Mouse (Mus musculus) lung, adult 2 months (tissue): Measurements from ENCODE around the gene 4931422A03Rik. TPM values are rescaled to one million over a fixed set of nuclear protein-coding genes. Genes with fewer than 3 reads are reported as not detected.
"Not testable (repeated sequence)": the region's sequence is repeated elsewhere in the genome, so short reads cannot be mapped to it uniquely, and the experiment has no call there.

ENCODE experiments used
- DNase-seq: peaks from one replicate; pipeline ENCODE4 v3.0.0; 2022
- H3K4me1 ChIP-seq: fragments of 200-500 bp; 2 replicates; pipeline ENCODE4 v1.6.1; 2011; ENCODE audit warnings: low read length; ENCODE audit not compliant: control insufficient read depth, insufficient read depth
- H3K4me3 ChIP-seq: fragments of 200-500 bp; replicated peaks from 2 replicates; pipeline ENCODE3; 2011; ENCODE audit warnings: low read depth, mild to moderate bottlenecking, control low read depth, low read length; ENCODE audit errors: extremely low read depth
- CTCF ChIP-seq: fragments of 200-500 bp; IDR thresholded peaks from 2 replicates; pipeline ENCODE4 v1.5.1; 2011; ENCODE audit warnings: mild to moderate bottlenecking, low read length, control low read depth; ENCODE audit not compliant: insufficient read depth
- POLR2A ChIP-seq: fragments of 200-500 bp; IDR thresholded peaks from 2 replicates; pipeline ENCODE4 v1.6.1; 2011; ENCODE audit warnings: low read depth, mild to moderate bottlenecking, control low read depth, low read length, borderline replicate concordance; ENCODE audit errors: extremely low read depth
- WGBS: fragments of 180-500 bp; shearing (Covaris S2); methylation state at CpG from one replicate; pipeline ENCODE4 v1.1.7; 2018; 5-methylcytosine and 5-hydroxymethylcytosine counted together
- polyA plus RNA-seq: library from polyadenylated mRNA; depleted of rRNA; stranded (reverse); fragments of >200 nt; gene quantifications from 2 replicates; pipeline ENCODE4 v1.2.3, GENCODE M21; 2012

The 4931422A03Rik gene
- polyA plus RNA-seq, 1 experiment = not detected

- 25% methylated on average over 2 of the region's 2 CpGs for WGBS
These were observed 27.1 kb downstream of the 4931422A03Rik start for GRCm38 (mm10) chr2:104001076-104001475.

GRCm38 (mm10) chr2:103992618-103993332 is 35.4 kb downstream of the 4931422A03Rik start:
- Histone ChIP-seq H3K4me1 (no peaks in the 10 kb centered on the region), H3K4me3 (no peak overlapping the region)
- 49% methylated on average over 17 of the region's 17 CpGs for WGBS
- no peak for DNase-seq
- TF ChIP-seq POLR2A (no peak), CTCF (no peak)

More at GRCm38 (mm10) chr2:104001076-104001475, 27.1 kb downstream of the 4931422A03Rik start:
- TF ChIP-seq POLR2A (no peak), CTCF (no peak)
- Histone ChIP-seq H3K4me3 (no peak overlapping the region), H3K4me1 (no peaks in the 10 kb centered on the region)
- DNase-seq = no peak

GRCm38 (mm10) chr2:103992162-103992561 is 36.0 kb downstream of the 4931422A03Rik start:
- 72% methylated on average over 9 of the region's 9 CpGs for WGBS
- no peak overlapping the region for H3K4me3 ChIP-seq
- no peaks in the 10 kb centered on the region for H3K4me1 ChIP-seq
- no peak for TF ChIP-seq POLR2A
- no peak for TF ChIP-seq CTCF
- no peak for DNase-seq

- TF ChIP-seq CTCF (0 out of 2 replicates have a peak, but pooled peaks have one; percentile 13), POLR2A (no peak)
- H3K4me1 ChIP-seq = no peaks in the 10 kb centered on the region
- H3K4me3 ChIP-seq = no peak overlapping the region
- DNase-seq = no peak
These were observed 36.9 kb downstream of the 4931422A03Rik start for GRCm38 (mm10) chr2:103991303-103991702.

- 85% methylated on average over 6 of the region's 6 CpGs for whole genome bisulfite sequencing
- TF ChIP-seq CTCF = no peak
- TF ChIP-seq POLR2A = no peak
- no peaks in the 10 kb centered on the region for H3K4me1 ChIP-seq
- no peak overlapping the region for H3K4me3 ChIP-seq
- no peak for DNase-seq
These were observed 38.4 kb downstream of the 4931422A03Rik start for GRCm38 (mm10) chr2:103989724-103990123.

GRCm38 (mm10) chr2:103987595-103987994 is 40.6 kb downstream of the 4931422A03Rik start:
- DNase-seq, H3K4me3 ChIP-seq, H3K4me1 ChIP-seq: not testable (repeated sequence)
- 64% methylated on average over 8 of the region's 8 CpGs for whole genome bisulfite sequencing

- 88% methylated on average over 10 of the region's 10 CpGs for WGBS
- no peak for DNase-seq
- Histone ChIP-seq H3K4me1 (no peaks in the 10 kb centered on the region), H3K4me3 (no peak overlapping the region)
- no peak for TF ChIP-seq POLR2A
- no peak for TF ChIP-seq CTCF
These were observed 45.0 kb downstream of the 4931422A03Rik start for GRCm38 (mm10) chr2:103983146-103983545.

GRCm38 (mm10) chr2:103982250-103982649 is 45.9 kb downstream of the 4931422A03Rik start:
- H3K4me3 ChIP-seq = no peak overlapping the region
- no peaks in the 10 kb centered on the region for H3K4me1 ChIP-seq
- WGBS = 7% methylated on average over 5 of the region's 5 CpGs
- TF ChIP-seq CTCF = peak; percentile 88
- TF ChIP-seq POLR2A = no peak
- peak; percentile 71 for DNase-seq

GRCm38 (mm10) chr2:103977716-103978115 is 50.4 kb downstream of the 4931422A03Rik start:
- Histone ChIP-seq H3K4me3 (no peak overlapping the region), H3K4me1 (peaks cover 2% of the 10 kb centered on the region; the same call in 1 of the 2 replicates)
- DNase-seq = no peak
- 74% methylated on average over 9 of the region's 9 CpGs for WGBS
- TF ChIP-seq POLR2A = no peak
- TF ChIP-seq CTCF = no peak

GRCm38 (mm10) chr2:103977216-103977615 is 50.9 kb downstream of the 4931422A03Rik start:
- Histone ChIP-seq H3K4me1 (peaks cover 2% of the 10 kb centered on the region; the same call in 1 of the 2 replicates), H3K4me3 (no peak overlapping the region)
- WGBS = 77% methylated on average over 8 of the region's 8 CpGs
- TF ChIP-seq CTCF = no peak
- TF ChIP-seq POLR2A = no peak
- DNase-seq = no peak

- TF ChIP-seq CTCF (no peak), POLR2A (no peak)
- peaks cover 2% of the 10 kb centered on the region; the same call in 1 of the 2 replicates for H3K4me1 ChIP-seq
- WGBS = 55% methylated on average over 7 of the region's 7 CpGs
- H3K4me3 ChIP-seq = no peak overlapping the region
- DNase-seq = no peak
These were observed 52.3 kb downstream of the 4931422A03Rik start for GRCm38 (mm10) chr2:103975904-103976303.
